Mouse (Mus musculus): ENCODE data around the gene Slc24a3. TPM values are rescaled to one million over a fixed set of nuclear protein-coding genes. Genes with fewer than 3 reads are reported as not detected.

Slc24a3 gene
- total RNA-seq, 2 experiments from 2014 or later = 2.2 to 2.6 TPM

DNA sequence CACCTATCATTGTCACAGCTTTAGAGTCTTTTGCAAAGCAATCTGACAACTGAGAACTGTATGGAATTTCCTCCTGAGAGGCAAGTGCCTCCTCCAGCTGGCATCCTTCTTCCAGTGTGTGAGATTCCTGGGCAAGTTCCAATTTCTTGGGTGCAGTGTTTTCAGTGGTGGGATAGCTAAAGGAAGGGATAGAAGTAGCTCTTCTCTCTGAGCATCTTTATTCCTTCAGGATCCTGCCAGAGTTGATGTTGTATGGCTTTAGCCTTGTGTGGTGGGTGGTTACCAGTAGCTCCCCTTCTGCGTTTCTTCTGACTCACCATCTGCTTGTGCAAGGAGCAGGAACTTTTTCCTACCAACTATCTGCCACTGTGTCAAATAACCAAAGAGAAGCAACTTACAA, 516.6 kb downstream of the Slc24a3 start:
- DNase-seq = no peak

DNA sequence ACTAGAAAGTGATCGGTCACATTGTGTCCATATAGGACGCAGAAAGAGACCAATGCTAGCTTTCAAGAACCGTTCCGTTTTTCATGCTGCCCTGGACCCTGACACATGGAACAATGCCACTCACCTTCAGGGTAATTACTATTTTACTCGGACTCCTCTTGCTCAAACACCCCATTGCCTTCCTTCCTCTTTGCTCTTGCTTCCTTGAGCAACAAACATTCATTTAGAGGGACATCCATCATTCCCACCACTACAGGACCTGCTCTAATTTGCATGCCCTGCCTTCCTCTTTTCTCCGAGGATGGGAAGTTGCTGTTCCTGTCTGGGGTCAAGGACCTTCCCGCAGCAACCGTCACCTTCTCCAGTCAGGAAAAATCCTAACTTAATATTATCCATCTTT, 517.3 kb downstream of the Slc24a3 start:
- no peak for DNase-seq

GRCm38 (mm10) chr2:145686017-145686416, 518.5 kb downstream of the Slc24a3 start:
- DNase-seq = no peak

GRCm38 (mm10) chr2:145691367-145692009, 523.9 kb downstream of the Slc24a3 start:
- no peak for DNase-seq

All from gastrocnemius, postnatal 25 days (tissue).